Mouse (Mus musculus): ENCODE results near the gene Aicda. TPM values are rescaled to one million over a fixed set of nuclear protein-coding genes. Genes with fewer than 3 reads are reported as not detected.

The Aicda gene
- polyA plus RNA-seq, 1 experiment from 2014 or later = 0.29 TPM

GRCm38 (mm10) chr6:122592905-122593304 is 39.3 kb downstream of the Aicda start:
- 87% methylated on average over 2 of the region's 2 CpGs for WGBS
- H3K27me3 ChIP-seq (replicated peaks) = no peaks in the 10 kb centered on the region
- no peaks in the 10 kb centered on the region for H3K9me3 ChIP-seq
- no peak overlapping the region for H3K4me2 ChIP-seq (replicated peaks)
- ATAC-seq (ENCODE audit: low FRiP score, low read depth) = no peak
- H3K4me1 ChIP-seq = no peaks in the 10 kb centered on the region
- no peak overlapping the region for H3K4me3 ChIP-seq
- no peak overlapping the region for H3K27ac ChIP-seq
- H3K36me3 ChIP-seq = no peaks in the 10 kb centered on the region
- no peak overlapping the region for H3K9ac ChIP-seq

GRCm38 (mm10) chr6:122595637-122596036 is 42.0 kb downstream of the Aicda start:
- Histone ChIP-seq H3K27ac (no peak overlapping the region), H3K9me3 (no peaks in the 10 kb centered on the region), H3K9ac (no peak overlapping the region), H3K36me3 (no peaks in the 10 kb centered on the region), H3K27me3 (replicated peaks) (no peaks in the 10 kb centered on the region), H3K4me1 (no peaks in the 10 kb centered on the region), H3K4me2 (replicated peaks) (no peak overlapping the region), H3K4me3 (no peak overlapping the region)
- 0 out of 2 replicates have a peak, but pooled peaks have one; percentile 21 for ATAC-seq (ENCODE audit: low FRiP score, low read depth)
- 46% methylated on average over 7 of the region's 7 CpGs for WGBS

GRCm38 (mm10) chr6:122596608-122597007 is 43.0 kb downstream of the Aicda start:
- Histone ChIP-seq H3K4me1 (no peaks in the 10 kb centered on the region), H3K9me3 (no peaks in the 10 kb centered on the region), H3K27ac (no peak overlapping the region), H3K9ac (no peak overlapping the region), H3K4me2 (replicated peaks) (no peak overlapping the region), H3K36me3 (no peaks in the 10 kb centered on the region), H3K27me3 (replicated peaks) (no peaks in the 10 kb centered on the region), H3K4me3 (no peak overlapping the region)
- WGBS = 90% methylated on average over 7 of the region's 7 CpGs
- no peak for ATAC-seq (ENCODE audit: low FRiP score, low read depth)

- H3K27ac ChIP-seq = no peak overlapping the region
- H3K4me1 ChIP-seq = no peaks in the 10 kb centered on the region
- ATAC-seq (ENCODE audit: low FRiP score, low read depth) = no peak
- H3K27me3 ChIP-seq (replicated peaks) = no peaks in the 10 kb centered on the region
- no peak overlapping the region for H3K4me2 ChIP-seq (replicated peaks)
- H3K9me3 ChIP-seq = no peaks in the 10 kb centered on the region
- no peaks in the 10 kb centered on the region for H3K36me3 ChIP-seq
- no peak overlapping the region for H3K4me3 ChIP-seq
- 97% methylated on average over 4 of the region's 4 CpGs for WGBS
- H3K9ac ChIP-seq = no peak overlapping the region
Measured at GRCm38 (mm10) chr6:122598014-122598413, 44.4 kb downstream of the Aicda start.

GRCm38 (mm10) chr6:122598436-122598835 is 44.8 kb downstream of the Aicda start:
- no peak overlapping the region for H3K4me2 ChIP-seq (replicated peaks)
- H3K27ac ChIP-seq = no peak overlapping the region
- ATAC-seq (ENCODE audit: low FRiP score, low read depth) = no peak
- H3K4me1 ChIP-seq = no peaks in the 10 kb centered on the region
- no peaks in the 10 kb centered on the region for H3K27me3 ChIP-seq (replicated peaks)
- no peaks in the 10 kb centered on the region for H3K9me3 ChIP-seq
- H3K4me3 ChIP-seq = no peak overlapping the region
- H3K9ac ChIP-seq = no peak overlapping the region
- no peaks in the 10 kb centered on the region for H3K36me3 ChIP-seq
- WGBS = 90% methylated on average over 6 of the region's 6 CpGs

GRCm38 (mm10) chr6:122599054-122599737 is 45.6 kb downstream of the Aicda start:
- Histone ChIP-seq H3K27ac (no peak overlapping the region), H3K27me3 (replicated peaks) (no peaks in the 10 kb centered on the region), H3K4me3 (no peak overlapping the region), H3K9me3 (no peaks in the 10 kb centered on the region), H3K36me3 (no peaks in the 10 kb centered on the region), H3K4me1 (no peaks in the 10 kb centered on the region), H3K9ac (no peak overlapping the region), H3K4me2 (replicated peaks) (no peak overlapping the region)
- 93% methylated on average over 9 of the region's 9 CpGs for WGBS
- no peak for ATAC-seq (ENCODE audit: low FRiP score, low read depth)

GRCm38 (mm10) chr6:122600066-122600646 is 46.6 kb downstream of the Aicda start:
- WGBS = 81% methylated on average over 7 of the region's 7 CpGs
- no peak for ATAC-seq (ENCODE audit: low FRiP score, low read depth)
- H3K27me3 ChIP-seq (replicated peaks) = no peaks in the 10 kb centered on the region
- H3K4me2 ChIP-seq (replicated peaks) = no peak overlapping the region
- no peaks in the 10 kb centered on the region for H3K4me1 ChIP-seq
- no peak overlapping the region for H3K4me3 ChIP-seq
- no peak overlapping the region for H3K9ac ChIP-seq
- no peak overlapping the region for H3K27ac ChIP-seq
- no peaks in the 10 kb centered on the region for H3K36me3 ChIP-seq
- H3K9me3 ChIP-seq = no peaks in the 10 kb centered on the region

- no peak overlapping the region for H3K27ac ChIP-seq
- no peak for ATAC-seq (ENCODE audit: low FRiP score, low read depth)
- H3K9me3 ChIP-seq = no peaks in the 10 kb centered on the region
- H3K9ac ChIP-seq = no peak overlapping the region
- no peaks in the 10 kb centered on the region for H3K27me3 ChIP-seq (replicated peaks)
- 90% methylated on average over 4 of the region's 4 CpGs for WGBS
- H3K4me2 ChIP-seq (replicated peaks) = no peak overlapping the region
- H3K36me3 ChIP-seq = no peaks in the 10 kb centered on the region
- H3K4me3 ChIP-seq = no peak overlapping the region
- H3K4me1 ChIP-seq = no peaks in the 10 kb centered on the region
Measured at GRCm38 (mm10) chr6:122601031-122601430, 47.4 kb downstream of the Aicda start.

GRCm38 (mm10) chr6:122601615-122602014 is 48.0 kb downstream of the Aicda start:
- Histone ChIP-seq H3K9me3 (no peaks in the 10 kb centered on the region), H3K4me1 (no peaks in the 10 kb centered on the region), H3K36me3 (no peaks in the 10 kb centered on the region), H3K4me2 (replicated peaks) (peak overlapping the region; percentile 63), H3K27ac (no peak overlapping the region), H3K27me3 (replicated peaks) (no peaks in the 10 kb centered on the region), H3K9ac (no peak overlapping the region), H3K4me3 (no peak overlapping the region)
- 91% methylated on average over 3 of the region's 3 CpGs for WGBS
- ATAC-seq (ENCODE audit: low FRiP score, low read depth) = no peak

GRCm38 (mm10) chr6:122602242-122602991 is 48.8 kb downstream of the Aicda start, which contains the start of gene Apobec1:
Apobec1 (minus strand) TSS chr6:122602444.
- peak within 1 kb of the TSS; percentile 31 for H3K4me3 ChIP-seq
- peak within 1 kb of the TSS; percentile 42; the same call in 1 of the 2 replicates for H3K9ac ChIP-seq
- no peaks in the 10 kb centered on the region for H3K36me3 ChIP-seq
- no peaks in the 10 kb centered on the region for H3K27me3 ChIP-seq (replicated peaks)
- no peak within 1 kb of the TSS for H3K27ac ChIP-seq
- H3K9me3 ChIP-seq = no peaks in the 10 kb centered on the region
- peak within 1 kb of the TSS; percentile 63 for H3K4me2 ChIP-seq (replicated peaks)
- WGBS = 13% methylated on average over 22 of the region's 22 CpGs
- H3K4me1 ChIP-seq = no peaks in the 10 kb centered on the region
- peak; percentile 41; the same call in 1 of the 2 replicates for ATAC-seq (ENCODE audit: low FRiP score, low read depth)

GRCm38 (mm10) chr6:122602992-122603322 is 49.4 kb downstream of the Aicda start:
- no peak for ATAC-seq (ENCODE audit: low FRiP score, low read depth)
- WGBS = 50% methylated on average over 1 of the region's 1 CpGs
- no peak overlapping the region for H3K4me3 ChIP-seq

GRCm38 (mm10) chr6:122604260-122604659 is 50.7 kb downstream of the Aicda start:
- H3K4me3 ChIP-seq = no peak overlapping the region
- no peak for ATAC-seq (ENCODE audit: low FRiP score, low read depth)
- no peak overlapping the region for H3K9ac ChIP-seq
- H3K27ac ChIP-seq = no peak overlapping the region
- no peak overlapping the region for H3K4me2 ChIP-seq (replicated peaks)
- no peaks in the 10 kb centered on the region for H3K27me3 ChIP-seq (replicated peaks)
- no peaks in the 10 kb centered on the region for H3K9me3 ChIP-seq
- H3K4me1 ChIP-seq = no peaks in the 10 kb centered on the region
- no peaks in the 10 kb centered on the region for H3K36me3 ChIP-seq

More at GRCm38 (mm10) chr6:122602992-122603322, 49.4 kb downstream of the Aicda start:
- no peaks in the 10 kb centered on the region for H3K4me1 ChIP-seq
- no peaks in the 10 kb centered on the region for H3K9me3 ChIP-seq
- no peaks in the 10 kb centered on the region for H3K27me3 ChIP-seq (replicated peaks)
- no peak overlapping the region for H3K27ac ChIP-seq
- H3K9ac ChIP-seq = no peak overlapping the region
- no peaks in the 10 kb centered on the region for H3K36me3 ChIP-seq
- peak overlapping the region; percentile 63; the same call in 1 of the 2 replicates for H3K4me2 ChIP-seq (replicated peaks)

All from neural tube, embryonic 12.5 days (tissue).